10 mouse cellular contexts compared by ENCODE assay signal in the genomic region with DNA sequence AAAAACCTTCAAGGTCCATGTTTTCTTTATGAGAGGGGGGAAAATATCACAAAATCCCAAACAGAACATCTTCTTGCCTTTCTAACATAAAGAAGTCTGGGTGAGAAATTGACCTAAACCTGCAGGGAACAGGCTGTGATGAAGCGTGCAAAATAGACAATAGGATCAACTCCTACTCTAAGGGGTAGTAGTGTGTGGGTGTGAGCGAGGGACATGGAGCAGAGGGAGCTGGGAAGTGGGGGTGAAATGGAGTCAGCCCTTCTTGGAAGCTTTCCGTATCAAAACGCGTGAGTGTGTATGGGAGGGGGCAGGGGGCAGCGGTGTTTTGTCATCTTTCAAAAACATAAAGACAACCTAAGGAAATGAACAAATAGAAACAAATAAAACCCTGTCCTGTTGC. TPM values are rescaled to one million over a fixed set of nuclear protein-coding genes. Genes with fewer than 3 reads are reported as not detected.
DNase-seq lines count a peak whose midpoint lies in the region; ATAC-seq and TF ChIP-seq lines count a peak whose summit lies in the region.
"Had no signal": no experiment of that assay in that cellular context is flagged by ENCODE, and none has a peak within 500 bp of the region (broad histone marks: within the 10 kb centered on the region; RNA-seq: fewer than 3 reads in every experiment).

No protein-coding gene starts in this region.

- peak overlapping the region; percentile 64 for H3K4me2 ChIP-seq in lung, embryonic 15.5 days
- H3K4me2 ChIP-seq in intestine, embryonic 15.5 days (replicated peaks), result peak overlapping the region; percentile 87; the same call in 1 of the 2 replicates

- peak; percentile 47; the same call in 1 of the 2 replicates for ATAC-seq in frontal cortex, adult (ENCODE audit: low TSS enrichment)
- no peak for ATAC-seq in lung, embryonic 15.5 days (ENCODE audit: borderline replicate concordance, extremely low read depth, low FRiP score, low TSS enrichment)
- ATAC-seq in intestine, embryonic 15.5 days, result no peak

- no peak overlapping the region for H3K9ac ChIP-seq in lung, embryonic 15.5 days
- H3K9ac ChIP-seq in intestine, embryonic 15.5 days, result no peak overlapping the region

- no peak for TF ChIP-seq CTCF in lung, adult 2 months (IDR thresholded peaks at IDR 0.05; ENCODE audit: insufficient read depth, low read length)

- H3K4me1 ChIP-seq in lung, embryonic 15.5 days, result peaks cover 4% of the 10 kb centered on the region; the same call in 1 of the 2 replicates
- no peaks in the 10 kb centered on the region for H3K4me1 ChIP-seq in intestine, embryonic 15.5 days (replicated peaks)
- no peaks in the 10 kb centered on the region for H3K4me1 ChIP-seq in lung, adult 2 months (ENCODE audit: control insufficient read depth, insufficient read depth, low read length)

- TF ChIP-seq POLR2A in lung, adult 2 months (IDR thresholded peaks at IDR 0.05; ENCODE audit: borderline replicate concordance, extremely low read depth, low read depth, low read length), result no peak

- peaks cover 18% of the 10 kb centered on the region for H3K27me3 ChIP-seq in lung, embryonic 15.5 days
- peaks cover 9% of the 10 kb centered on the region for H3K27me3 ChIP-seq in intestine, embryonic 15.5 days (replicated peaks)

- WGBS in lung, embryonic 15.5 days, result 46% methylated on average over 6 of the region's 6 CpGs
- 42% methylated on average over 6 of the region's 6 CpGs for WGBS in intestine, embryonic 15.5 days
- 55% methylated on average over 6 of the region's 6 CpGs for WGBS in lung, adult 2 months

- H3K36me3 ChIP-seq in lung, embryonic 15.5 days, result no peaks in the 10 kb centered on the region
- H3K36me3 ChIP-seq in intestine, embryonic 15.5 days, result no peaks in the 10 kb centered on the region

- no peaks in the 10 kb centered on the region for H3K9me3 ChIP-seq in lung, embryonic 15.5 days
- H3K9me3 ChIP-seq in intestine, embryonic 15.5 days, result no peaks in the 10 kb centered on the region

- DNase-seq in frontal cortex, postnatal 25 days (ENCODE audit: low spot score in 2 of 2), result no peak
- no peak for DNase-seq in lung, postnatal 36 days
- peak; percentile 14 for DNase-seq in retina, embryonic 14.5 days (ENCODE audit: low spot score)
- DNase-seq in kidney, adult 11 months, result no peak
- DNase-seq in lung, adult 2 months, result no peak
- DNase-seq: spleen, adult 18-20 months had no signal

- no peak overlapping the region for H3K27ac ChIP-seq in lung, embryonic 15.5 days
- no peak overlapping the region for H3K27ac ChIP-seq in intestine, embryonic 15.5 days

- H3K4me3 ChIP-seq in lung, embryonic 15.5 days, result no peak overlapping the region
- H3K4me3 ChIP-seq in intestine, embryonic 15.5 days (replicated peaks), result no peak overlapping the region
- no peak overlapping the region for H3K4me3 ChIP-seq in lung, adult 2 months (replicated peaks; ENCODE audit: extremely low read depth, low read depth, low read length)

RNA-seq across cellular contexts. Expression of gene Npy5r, which starts 0.5 kb away (rescaled TPM):
- polyA plus RNA-seq in lung, embryonic 15.5 days (2015; fragmentation: Nextera tagmentation; extraction: Ambion mirVana), result 0.06 TPM in 1 of 2 replicates, not detected in the other
- polyA plus RNA-seq in intestine, embryonic 15.5 days (2015; fragmentation: Nextera tagmentation; extraction: Ambion mirVana), result not detected in 2 replicates
- not detected in 2 replicates for polyA plus RNA-seq in lung, adult 2 months (2012; rRNA removed)
- polyA plus RNA-seq: liver, adult 2 months had no signal

RNA-seq across cellular contexts. Expression of gene Npy1r, which starts 8.6 kb away (rescaled TPM):
- 0.47 and 0.74 TPM in 2 replicates for polyA plus RNA-seq in lung, embryonic 15.5 days (2015; fragmentation: Nextera tagmentation; extraction: Ambion mirVana)
- 1.4 and 1.7 TPM in 2 replicates for polyA plus RNA-seq in intestine, embryonic 15.5 days (2015; fragmentation: Nextera tagmentation; extraction: Ambion mirVana)
- 2.6 and 3.0 TPM in 2 replicates for polyA plus RNA-seq in lung, adult 2 months (2012; rRNA removed)
- polyA plus RNA-seq: liver, adult 2 months had no signal
